Mouse (Mus musculus) T-helper 1 cell (primary cell): Measurements from ENCODE around the gene Btbd35f7.
"Not testable (repeated sequence)": the region's sequence is repeated elsewhere in the genome, so short reads cannot be mapped to it uniquely, and the experiment has no call there.

Experiments used
- in situ Hi-C: fragments of 300-600 bp; cut with MboI, MseI; formaldehyde crosslinking; loops from one replicate; pipeline ENCODE4 v1.15.1; 2025; ENCODE audit warnings: high pct_unique_total_duplicates

The Btbd35f7 gene

DNA sequence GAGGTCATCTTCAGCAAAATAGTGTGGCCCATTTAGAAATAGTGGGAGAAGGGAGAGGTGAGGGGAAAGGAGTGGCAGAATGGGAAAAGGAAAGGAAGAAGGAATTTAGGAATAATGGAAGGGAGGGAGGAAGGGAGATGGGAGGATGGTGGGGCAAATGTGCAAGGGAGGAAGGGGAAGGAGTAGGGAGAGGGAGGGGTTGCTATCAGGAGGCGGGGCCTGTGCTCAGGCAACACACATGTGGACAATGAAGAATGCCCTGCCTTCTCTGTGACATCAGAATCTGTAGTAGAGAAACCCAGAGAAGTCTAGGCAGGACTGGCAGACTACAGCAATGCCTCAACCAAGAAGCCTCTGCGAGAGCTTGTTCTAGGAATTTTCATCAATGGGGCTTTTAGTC is at the start of gene Btbd35f7:
Gene Btbd35f7 (plus strand): TSS at position 301 of the 400 bp plus-strand sequence.
- in situ Hi-C loops = not testable (repeated sequence)
